Mouse (Mus musculus) ovary, postnatal 14 days (tissue): ENCODE measurements around the gene Sept9.
A peak's percentile ranks its signal among the peaks of the same experiment; 100 is the strongest.

Experiments used
- DNase-seq: peaks from one replicate; pipeline ENCODE4 v3.0.0; 2022; ENCODE audit warnings: low spot score

Sept9 gene

GRCm38 (mm10) chr11:117221182-117221581 is 21.7 kb downstream of the Sept9 start:
- DNase-seq, result no peak

- no peak for DNase-seq
Measured at GRCm38 (mm10) chr11:117222899-117223298, 23.4 kb downstream of the Sept9 start.

GRCm38 (mm10) chr11:117224804-117225203 is 25.3 kb downstream of the Sept9 start:
- no peak for DNase-seq

GRCm38 (mm10) chr11:117225531-117226213 is 26.2 kb downstream of the Sept9 start:
- DNase-seq, result no peak

- no peak for DNase-seq
Measured at GRCm38 (mm10) chr11:117226214-117226535, 26.7 kb downstream of the Sept9 start.

- DNase-seq, result no peak
Measured at GRCm38 (mm10) chr11:117228139-117228538, 28.7 kb downstream of the Sept9 start.

GRCm38 (mm10) chr11:117231551-117231950 is 32.1 kb downstream of the Sept9 start:
- DNase-seq, result no peak

GRCm38 (mm10) chr11:117232032-117232431 is 32.6 kb downstream of the Sept9 start:
- DNase-seq, result peak; percentile 48

- no peak for DNase-seq
Measured at GRCm38 (mm10) chr11:117232886-117233458, 33.5 kb downstream of the Sept9 start.

GRCm38 (mm10) chr11:117233818-117234217 is 34.4 kb downstream of the Sept9 start:
- DNase-seq, result no peak

GRCm38 (mm10) chr11:117235086-117235897 is 35.8 kb downstream of the Sept9 start:
- peak; percentile 44 for DNase-seq

GRCm38 (mm10) chr11:117235898-117236459 is 36.5 kb downstream of the Sept9 start:
- no peak for DNase-seq

GRCm38 (mm10) chr11:117238169-117238568 is 38.7 kb downstream of the Sept9 start:
- peak; percentile 98 for DNase-seq

- DNase-seq, result no peak
Measured at GRCm38 (mm10) chr11:117239617-117240016, 40.2 kb downstream of the Sept9 start.

- DNase-seq, result no peak
Measured at GRCm38 (mm10) chr11:117240322-117240721, 40.9 kb downstream of the Sept9 start.

- DNase-seq, result no peak
Measured at GRCm38 (mm10) chr11:117240861-117241738, 41.6 kb downstream of the Sept9 start.

- DNase-seq, result no peak
Measured at GRCm38 (mm10) chr11:117242339-117243084, 43.1 kb downstream of the Sept9 start.

- DNase-seq, result no peak
Measured at GRCm38 (mm10) chr11:117243536-117244290, 44.3 kb downstream of the Sept9 start.

GRCm38 (mm10) chr11:117245041-117245725 is 45.7 kb downstream of the Sept9 start:
- no peak for DNase-seq

- DNase-seq, result no peak
Measured at GRCm38 (mm10) chr11:117245846-117246245, 46.4 kb downstream of the Sept9 start.
